Mouse (Mus musculus) retina, adult 2 months (tissue): Measurements from ENCODE around the gene Klhl18.
"Not testable (repeated sequence)": the region's sequence is repeated elsewhere in the genome, so short reads cannot be mapped to it uniquely, and the experiment has no call there.

Experiments
- DNase-seq: peaks from one replicate; pipeline ENCODE4 v3.0.0-alpha.2; 2012; ENCODE audit warnings: low read depth, low spot score

Gene Klhl18

GRCm38 (mm10) chr9:110419511-110420112 is 56.9 kb downstream of the Klhl18 start, which contains the start of gene Ngp:
Gene Ngp, plus strand, starts transcription at chr9:110419747.
- no peak for DNase-seq

GRCm38 (mm10) chr9:110413785-110414184 is 62.7 kb downstream of the Klhl18 start:
- DNase-seq, result no peak

GRCm38 (mm10) chr9:110412926-110413325 is 63.6 kb downstream of the Klhl18 start:
- DNase-seq, result no peak

GRCm38 (mm10) chr9:110410908-110411887 is 65.3 kb downstream of the Klhl18 start:
- DNase-seq, result peak; percentile 75

- DNase-seq, result peak; percentile 98
These were observed 68.3 kb downstream of the Klhl18 start, which contains the start of gene Ptpn23 for GRCm38 (mm10) chr9:110408099-110408773. Gene Ptpn23, minus strand, starts transcription at chr9:110408213.

GRCm38 (mm10) chr9:110407311-110408098 is 69.0 kb downstream of the Klhl18 start:
- no peak for DNase-seq

GRCm38 (mm10) chr9:110403240-110403639 is 73.3 kb downstream of the Klhl18 start:
- not testable (repeated sequence) for DNase-seq

- DNase-seq, result no peak
These were observed 73.8 kb downstream of the Klhl18 start for GRCm38 (mm10) chr9:110402731-110403130.

- DNase-seq, result no peak
These were observed 75.8 kb downstream of the Klhl18 start for GRCm38 (mm10) chr9:110400650-110401049.

- DNase-seq, result no peak
These were observed 83.2 kb downstream of the Klhl18 start for GRCm38 (mm10) chr9:110393295-110393694.

- DNase-seq, result no peak
These were observed 85.7 kb downstream of the Klhl18 start for GRCm38 (mm10) chr9:110390843-110391242.

- no peak for DNase-seq
These were observed 88.5 kb downstream of the Klhl18 start for GRCm38 (mm10) chr9:110388011-110388410.

GRCm38 (mm10) chr9:110384369-110384929 is 92.0 kb downstream of the Klhl18 start:
- no peak for DNase-seq

GRCm38 (mm10) chr9:110381292-110381691 is 95.2 kb downstream of the Klhl18 start:
- no peak for DNase-seq

GRCm38 (mm10) chr9:110380662-110381061 is 95.8 kb downstream of the Klhl18 start:
- no peak for DNase-seq

- DNase-seq, result no peak
These were observed 97.1 kb downstream of the Klhl18 start for GRCm38 (mm10) chr9:110379361-110379760.

GRCm38 (mm10) chr9:110377655-110378054 is 98.8 kb downstream of the Klhl18 start:
- not testable (repeated sequence) for DNase-seq
